Mouse (Mus musculus) E14TG2a.4 (cell line): ENCODE data around the gene Idh1.

Source experiments
- H3K27me3 ChIP-seq: 2 replicates; pipeline ENCODE4 v1.6.1; 2014; ENCODE audit warnings: low read length, control low read depth; ENCODE audit not compliant: insufficient read depth
- H3K36me3 ChIP-seq: 2 replicates; pipeline ENCODE4 v1.6.1; 2014; ENCODE audit warnings: low read length, control low read depth; ENCODE audit not compliant: insufficient read depth
- H3K4me1 ChIP-seq: replicated peaks from 2 replicates; pipeline ENCODE4 v1.6.1; 2014; ENCODE audit warnings: low read depth, low read length, control low read depth
- H3K4me3 ChIP-seq: replicated peaks from 2 replicates; pipeline ENCODE4 v1.5.1; 2014; ENCODE audit warnings: mild to moderate bottlenecking, low read length
- H3K9me3 ChIP-seq: 2 replicates; pipeline ENCODE4 v1.6.1; 2014; ENCODE audit warnings: low read length, control low read depth
- CTCF ChIP-seq: conservative IDR thresholded peaks from 2 replicates; pipeline ENCODE4 v1.5.1; 2014; ENCODE audit warnings: low read length
- NANOG ChIP-seq: IDR thresholded peaks from 2 replicates; pipeline ENCODE4 v1.6.1; 2014; ENCODE audit warnings: borderline replicate concordance, low read length, mixed read lengths
- POU5F1 ChIP-seq: IDR thresholded peaks from 2 replicates; pipeline ENCODE4 v1.6.1; 2014; ENCODE audit warnings: low read length, borderline replicate concordance

The Idh1 gene

DNA sequence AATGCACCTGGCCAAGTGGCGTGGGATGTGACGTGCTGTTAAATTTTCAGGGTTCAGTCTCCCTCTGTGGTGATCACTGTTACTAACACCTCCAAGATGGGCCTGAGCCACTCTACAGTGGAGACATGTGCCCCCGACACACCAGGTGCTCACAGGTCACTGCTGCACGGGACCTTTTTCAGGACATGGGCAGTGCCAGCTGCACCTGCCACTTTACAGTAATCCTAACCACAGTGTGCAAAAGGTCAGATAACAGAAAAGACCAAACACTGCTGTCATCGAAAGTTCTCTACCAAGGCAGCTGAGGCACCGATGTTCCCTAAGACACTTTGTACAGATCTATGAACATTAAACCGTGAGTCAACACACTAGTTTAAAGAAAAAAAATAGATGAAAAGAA is 16.8 kb downstream of the Idh1 start:
- Histone ChIP-seq H3K9me3 (peaks cover under 1% of the 10 kb centered on the region), H3K4me3 (no peak overlapping the region), H3K36me3 (peaks cover 90% of the 10 kb centered on the region), H3K4me1 (no peaks in the 10 kb centered on the region), H3K27me3 (no peaks in the 10 kb centered on the region)
- TF ChIP-seq POU5F1 = no peak
- no peak for TF ChIP-seq CTCF
- TF ChIP-seq NANOG = no peak

DNA sequence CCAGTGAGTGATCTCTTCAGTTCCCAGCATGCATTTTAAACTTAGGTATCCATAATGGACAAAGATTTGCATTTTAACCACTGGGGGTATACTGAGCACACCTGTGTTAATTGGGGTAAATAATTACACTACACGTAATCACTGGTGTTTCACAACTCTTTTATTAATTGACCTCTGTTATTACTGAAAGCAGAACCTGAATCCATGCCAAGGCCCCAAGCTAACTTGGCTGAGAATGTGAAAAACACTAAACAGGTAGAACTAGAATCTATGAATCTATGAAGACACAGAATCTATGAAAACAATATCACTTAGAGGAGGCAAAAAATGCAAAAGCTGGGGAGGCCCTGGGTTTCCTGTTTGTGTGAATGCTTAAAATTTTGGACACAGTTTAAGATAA is 18.8 kb downstream of the Idh1 start:
- peaks cover 91% of the 10 kb centered on the region for H3K36me3 ChIP-seq
- peaks cover 20% of the 10 kb centered on the region for H3K9me3 ChIP-seq
- H3K4me1 ChIP-seq = no peaks in the 10 kb centered on the region
- no peaks in the 10 kb centered on the region for H3K27me3 ChIP-seq
- no peak overlapping the region for H3K4me3 ChIP-seq
- TF ChIP-seq CTCF (no peak), POU5F1 (no peak), NANOG (no peak)

DNA sequence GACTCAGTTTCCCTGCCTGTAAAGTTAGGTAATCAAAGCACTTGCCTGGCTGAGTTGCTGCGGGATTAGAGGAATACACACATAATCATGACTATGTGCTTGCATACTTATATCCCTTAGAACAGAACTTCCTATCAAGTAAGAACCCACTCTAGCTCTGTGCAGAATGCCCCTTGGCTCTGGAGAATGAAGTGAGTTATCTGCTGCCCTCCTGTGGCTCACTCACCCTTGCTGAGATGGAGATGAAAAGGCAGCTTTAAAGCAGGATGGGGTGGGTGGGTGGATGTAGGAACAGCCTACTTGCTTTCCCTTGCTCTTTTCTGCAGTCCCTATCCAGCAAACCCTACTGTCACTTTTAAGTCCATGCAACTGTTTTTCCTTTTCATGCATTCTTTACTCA is 24.1 kb downstream of the Idh1 start:
- Histone ChIP-seq H3K4me3 (no peak overlapping the region), H3K4me1 (no peaks in the 10 kb centered on the region), H3K36me3 (peaks cover 85% of the 10 kb centered on the region), H3K27me3 (no peaks in the 10 kb centered on the region), H3K9me3 (peaks cover 20% of the 10 kb centered on the region)
- TF ChIP-seq POU5F1 (no peak), CTCF (no peak), NANOG (no peak)

DNA sequence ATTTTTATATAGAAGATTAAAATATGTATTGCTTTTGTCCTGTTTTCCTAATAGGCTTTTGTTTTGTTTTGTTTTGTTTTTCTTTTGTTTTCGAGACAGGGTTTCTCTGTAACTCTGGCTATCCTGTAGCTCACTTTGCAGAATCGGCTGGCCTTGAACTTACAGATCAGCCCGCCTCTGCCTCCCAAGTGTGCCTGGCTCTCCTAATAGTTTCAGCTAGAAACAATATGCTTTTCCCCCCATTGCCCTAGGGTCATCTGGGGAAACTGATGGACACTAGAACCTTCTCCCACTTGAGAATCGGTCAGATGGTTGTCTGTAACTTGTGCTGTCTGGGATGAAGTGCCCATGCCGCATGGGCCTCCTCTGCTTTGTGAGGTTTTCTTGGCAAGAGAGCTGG is 30.2 kb downstream of the Idh1 start:
- peaks cover 1% of the 10 kb centered on the region for H3K9me3 ChIP-seq
- TF ChIP-seq NANOG (no peak), POU5F1 (no peak), CTCF (no peak)
- H3K27me3 ChIP-seq = no peaks in the 10 kb centered on the region
- H3K4me1 ChIP-seq = no peaks in the 10 kb centered on the region
- peaks cover 28% of the 10 kb centered on the region for H3K36me3 ChIP-seq
- H3K4me3 ChIP-seq = no peak overlapping the region

DNA sequence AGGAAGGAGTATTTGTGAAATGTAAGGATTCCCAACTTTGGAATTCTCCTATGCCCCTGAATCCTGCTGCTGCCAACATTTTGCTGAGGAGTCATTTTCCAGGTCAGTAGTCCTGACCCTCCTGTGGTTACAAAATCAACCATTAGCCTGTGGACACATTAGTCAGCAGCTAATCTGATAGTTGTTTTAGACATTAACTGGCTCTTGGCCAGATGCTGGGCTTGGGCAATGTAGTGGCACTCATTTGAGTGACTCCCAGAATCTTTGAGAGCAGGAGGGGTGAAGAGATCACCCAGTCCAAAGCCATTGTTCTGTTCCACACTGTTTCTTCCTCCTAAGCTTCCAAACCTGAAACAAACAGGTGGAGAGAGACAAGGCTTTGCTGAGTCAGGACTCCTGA is 31.5 kb downstream of the Idh1 start:
- no peak overlapping the region for H3K4me3 ChIP-seq
- H3K27me3 ChIP-seq = no peaks in the 10 kb centered on the region
- no peaks in the 10 kb centered on the region for H3K4me1 ChIP-seq
- TF ChIP-seq NANOG (no peak), POU5F1 (no peak), CTCF (no peak)
- H3K9me3 ChIP-seq = peaks cover 14% of the 10 kb centered on the region
- H3K36me3 ChIP-seq = peaks cover 15% of the 10 kb centered on the region

DNA sequence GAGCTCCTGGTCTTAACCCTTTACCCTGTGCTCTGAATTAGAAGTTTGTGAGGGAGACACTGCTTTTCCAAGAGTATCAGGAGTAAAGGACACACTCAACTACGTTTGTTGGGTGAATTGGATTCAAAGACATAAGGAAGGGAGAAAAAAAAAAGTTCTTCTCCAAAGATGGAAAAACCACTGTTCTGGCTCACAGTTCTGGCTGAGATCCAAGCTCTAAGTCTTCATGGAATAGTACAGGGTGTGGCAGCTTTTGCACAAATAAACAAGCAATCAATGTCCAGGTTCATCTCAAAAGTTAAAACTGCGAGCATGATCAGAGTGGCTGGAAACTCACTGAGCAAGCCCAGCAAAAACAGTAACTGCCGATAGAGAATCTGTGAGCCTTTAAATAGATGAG is 38.3 kb downstream of the Idh1 start:
- Histone ChIP-seq H3K27me3 (no peaks in the 10 kb centered on the region), H3K4me1 (no peaks in the 10 kb centered on the region), H3K4me3 (no peak overlapping the region), H3K9me3 (peaks cover 36% of the 10 kb centered on the region), H3K36me3 (no peaks in the 10 kb centered on the region)
- TF ChIP-seq NANOG = no peak
- TF ChIP-seq CTCF = no peak
- TF ChIP-seq POU5F1 = no peak

DNA sequence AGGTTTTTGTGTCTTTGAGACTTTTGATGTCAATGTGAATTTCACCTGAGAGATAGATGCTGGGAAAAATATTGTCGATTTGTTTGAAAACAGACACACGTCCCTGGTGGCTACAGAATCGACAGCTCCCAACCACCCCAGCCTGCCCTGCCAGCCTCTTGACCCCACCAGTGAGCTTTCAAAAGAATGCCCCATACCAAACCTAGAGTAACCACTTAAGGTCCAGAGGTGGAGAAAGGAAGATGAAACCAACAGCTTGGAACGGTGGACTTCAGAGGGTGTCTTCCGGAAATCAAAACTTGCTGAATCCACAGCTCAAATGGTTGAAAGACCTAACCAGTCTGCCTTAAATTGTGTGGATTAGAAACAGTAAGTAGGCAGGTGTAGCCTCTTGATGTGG is 39.0 kb downstream of the Idh1 start:
- no peaks in the 10 kb centered on the region for H3K27me3 ChIP-seq

DNA sequence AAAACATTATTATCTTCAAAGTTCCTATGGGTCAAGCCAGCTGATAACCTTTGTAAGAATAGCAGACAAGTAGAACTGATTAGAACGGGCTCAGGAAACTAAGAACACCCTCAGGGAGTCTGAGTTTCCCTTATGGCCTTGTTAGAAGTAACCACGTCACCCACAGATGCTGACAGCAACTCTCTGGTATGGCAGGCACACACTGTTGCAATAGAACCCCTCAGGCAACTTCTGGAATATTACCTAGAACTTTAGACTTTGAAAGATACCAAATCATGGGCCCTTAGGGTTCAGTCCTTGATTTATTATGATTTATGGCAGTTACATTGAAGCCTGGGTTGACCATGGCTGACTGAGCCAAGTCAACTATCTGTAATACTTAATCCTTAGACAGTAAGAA is 39.7 kb downstream of the Idh1 start:
- H3K27me3 ChIP-seq = no peaks in the 10 kb centered on the region
- H3K4me3 ChIP-seq = no peak overlapping the region
- peaks cover 48% of the 10 kb centered on the region for H3K9me3 ChIP-seq
- H3K36me3 ChIP-seq = no peaks in the 10 kb centered on the region
- no peaks in the 10 kb centered on the region for H3K4me1 ChIP-seq
- no peak for TF ChIP-seq NANOG
- no peak for TF ChIP-seq POU5F1
- no peak for TF ChIP-seq CTCF

More for the DNA sequence above, 39.0 kb downstream of the Idh1 start:
- Histone ChIP-seq H3K4me3 (no peak overlapping the region), H3K4me1 (no peaks in the 10 kb centered on the region), H3K36me3 (no peaks in the 10 kb centered on the region), H3K9me3 (peaks cover 43% of the 10 kb centered on the region)
- TF ChIP-seq CTCF = no peak
- no peak for TF ChIP-seq POU5F1
- no peak for TF ChIP-seq NANOG

DNA sequence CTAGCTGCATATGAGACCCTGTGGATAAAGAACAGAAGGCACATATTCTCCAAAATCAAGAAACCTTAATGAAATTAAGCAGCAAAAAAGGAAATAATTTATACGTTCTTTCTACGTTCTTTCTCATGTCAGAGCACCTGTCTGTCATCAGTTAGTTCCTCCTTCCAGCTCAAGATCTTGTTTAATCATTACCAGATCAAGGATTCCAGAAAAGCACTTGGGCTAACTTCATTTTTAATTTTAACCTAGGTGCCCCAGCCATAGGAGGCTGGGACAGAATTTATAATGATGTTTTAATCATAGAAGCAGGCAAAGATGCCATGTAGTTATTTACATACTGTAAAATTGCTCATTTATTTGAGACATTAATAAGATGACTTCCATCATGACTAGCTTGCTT is 41.5 kb downstream of the Idh1 start:
- H3K9me3 ChIP-seq = peaks cover 34% of the 10 kb centered on the region
- H3K36me3 ChIP-seq = no peaks in the 10 kb centered on the region
- H3K27me3 ChIP-seq = no peaks in the 10 kb centered on the region
- H3K4me1 ChIP-seq = no peaks in the 10 kb centered on the region
- TF ChIP-seq NANOG (no peak), POU5F1 (no peak), CTCF (no peak)
- no peak overlapping the region for H3K4me3 ChIP-seq
